ENCODE assay signal across 8 mouse cellular contexts in the genomic region with DNA sequence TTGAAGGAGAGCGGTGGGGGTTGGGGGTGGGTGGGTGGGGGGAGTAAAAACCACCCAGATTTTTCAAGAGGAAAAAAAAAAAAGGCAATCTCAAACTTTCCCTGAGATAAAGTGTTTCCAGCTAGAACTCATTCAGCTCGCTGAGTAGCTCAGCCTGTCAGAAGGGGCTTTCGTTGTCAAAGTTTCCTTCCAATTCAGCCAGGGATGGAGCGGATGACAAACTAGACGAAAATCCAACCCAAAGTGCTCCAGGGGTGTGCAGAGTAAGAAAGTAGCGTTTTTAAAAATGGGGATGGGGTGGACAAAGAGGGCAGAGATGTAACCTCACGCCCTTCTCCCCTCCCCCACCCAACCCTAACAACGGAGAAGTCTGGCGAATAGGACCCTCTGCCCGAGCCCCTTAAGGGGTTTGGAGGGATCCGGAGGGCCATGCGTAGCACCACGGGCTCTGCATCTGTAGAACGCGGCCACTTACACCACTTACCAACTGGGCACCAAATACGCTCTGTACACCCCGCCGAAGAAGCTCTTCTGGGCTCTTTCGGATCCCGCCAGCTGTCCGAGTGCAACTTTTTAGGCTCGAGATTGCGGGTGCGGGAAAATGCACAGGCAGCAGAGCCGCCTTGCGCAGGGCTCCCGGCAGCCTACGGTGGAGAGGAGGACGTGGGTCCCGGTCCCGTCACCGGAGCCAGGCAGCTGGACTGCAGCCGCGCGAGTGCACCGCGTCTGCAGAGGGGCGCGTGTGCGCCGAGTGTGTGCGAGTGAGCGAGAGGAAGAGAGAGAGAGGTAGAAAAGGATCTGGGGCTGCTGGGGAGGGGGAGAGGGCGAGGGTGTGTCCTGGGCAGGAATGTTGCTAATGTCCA.
DNase-seq lines count a peak whose midpoint lies in the region; ATAC-seq and TF ChIP-seq lines count a peak whose summit lies in the region.

No protein-coding gene starts in this region.

- no peaks in the 10 kb centered on the region for H3K9me3 ChIP-seq in erythroblast, embryonic 14.5 days (ENCODE audit: control insufficient read depth, low read length)
- H3K9me3 ChIP-seq in forebrain, embryonic 16.5 days (ENCODE audit: control insufficient read depth, low read length), result no peaks in the 10 kb centered on the region
- no peaks in the 10 kb centered on the region for H3K9me3 ChIP-seq in hindbrain, embryonic 12.5 days (replicated peaks)
- H3K9me3 ChIP-seq in liver, embryonic 14.5 days (ENCODE audit: control insufficient read depth, low read length), result no peaks in the 10 kb centered on the region

- peak; percentile 29 for DNase-seq in WW6 (ENCODE audit: low read depth, low spot score)
- DNase-seq in liver, embryonic 14.5 days (ENCODE audit: low read depth in 3 of 3, low spot score in 3 of 3), result no peak
- peak; percentile 36 for DNase-seq in ovary, postnatal 10 days (ENCODE audit: low spot score)
- no peak for DNase-seq in frontal cortex, postnatal 25 days (ENCODE audit: low spot score in 2 of 2)

- TF ChIP-seq CTCF in liver, embryonic 14.5 days (IDR thresholded peaks at IDR 0.05; ENCODE audit: low read depth), result no peak

- H3K27me3 ChIP-seq in erythroblast, embryonic 14.5 days (ENCODE audit: control insufficient read depth), result peaks cover 16% of the 10 kb centered on the region
- no peaks in the 10 kb centered on the region for H3K27me3 ChIP-seq in forebrain, embryonic 16.5 days (replicated peaks; ENCODE audit: control insufficient read depth, insufficient read depth, low read length)
- H3K27me3 ChIP-seq in hindbrain, embryonic 12.5 days, result no peaks in the 10 kb centered on the region
- H3K27me3 ChIP-seq in liver, embryonic 14.5 days (ENCODE audit: control insufficient read depth, insufficient read depth, low read length), result peaks cover 11% of the 10 kb centered on the region

- H3K27ac ChIP-seq in forebrain, embryonic 16.5 days (ENCODE audit: low read length), result peak overlapping the region; percentile 41
- H3K27ac ChIP-seq in hindbrain, embryonic 12.5 days, result peak overlapping the region; percentile 82
- H3K27ac ChIP-seq in liver, embryonic 14.5 days, result no peak overlapping the region

- H3K4me3 ChIP-seq in erythroblast, embryonic 14.5 days (replicated peaks), result peak overlapping the region; percentile 14
- H3K4me3 ChIP-seq in forebrain, embryonic 16.5 days (replicated peaks; ENCODE audit: low read length), result peak overlapping the region; percentile 66
- peak overlapping the region; percentile 69 for H3K4me3 ChIP-seq in hindbrain, embryonic 12.5 days
- peak overlapping the region; percentile 20 to 30 for H3K4me3 ChIP-seq in liver, embryonic 14.5 days (ENCODE audit: insufficient read depth in 1 of 2, low read depth in 2 of 2, low read length in 2 of 2)

- no peak for TF ChIP-seq EP300 in liver, embryonic 14.5 days (IDR thresholded peaks at IDR 0.05; ENCODE audit: low read depth)

- H3K4me2 ChIP-seq in forebrain, embryonic 16.5 days (ENCODE audit: low read length), result peak overlapping the region; percentile 98
- H3K4me2 ChIP-seq in hindbrain, embryonic 12.5 days (replicated peaks), result peak overlapping the region; percentile 79
- peak overlapping the region; percentile 60 for H3K4me2 ChIP-seq in liver, embryonic 14.5 days (ENCODE audit: low read depth)

- H3K9ac ChIP-seq in forebrain, embryonic 16.5 days (replicated peaks; ENCODE audit: low read depth, low read length), result peak overlapping the region; percentile 66
- H3K9ac ChIP-seq in hindbrain, embryonic 12.5 days, result peak overlapping the region; percentile 76
- H3K9ac ChIP-seq in liver, embryonic 14.5 days (replicated peaks), result no peak overlapping the region

- no peaks in the 10 kb centered on the region for H3K36me3 ChIP-seq in erythroblast, embryonic 14.5 days (ENCODE audit: control insufficient read depth)
- H3K36me3 ChIP-seq in forebrain, embryonic 16.5 days (ENCODE audit: control insufficient read depth, insufficient read depth), result no peaks in the 10 kb centered on the region
- H3K36me3 ChIP-seq in hindbrain, embryonic 12.5 days, result peaks cover 3% of the 10 kb centered on the region; the same call in 1 of the 2 replicates
- H3K36me3 ChIP-seq in liver, embryonic 14.5 days (replicated peaks; ENCODE audit: control insufficient read depth, insufficient read depth, low read depth), result no peaks in the 10 kb centered on the region

- 1% methylated on average over 44 of the region's 44 CpGs for WGBS in forebrain, embryonic 16.5 days
- WGBS in hindbrain, embryonic 12.5 days, result 1% methylated on average over 43 of the region's 44 CpGs
- 3% methylated on average over 43 of the region's 44 CpGs for WGBS in liver, embryonic 14.5 days (ENCODE audit: insufficient replicate concordance)

- H3K4me1 ChIP-seq in erythroblast, embryonic 14.5 days (ENCODE audit: control insufficient read depth), result no peaks in the 10 kb centered on the region
- peaks cover 23% of the 10 kb centered on the region for H3K4me1 ChIP-seq in forebrain, embryonic 16.5 days (replicated peaks; ENCODE audit: control insufficient read depth, insufficient read depth, low read length)
- H3K4me1 ChIP-seq in hindbrain, embryonic 12.5 days, result peaks cover 24% of the 10 kb centered on the region
- no peaks in the 10 kb centered on the region for H3K4me1 ChIP-seq in liver, embryonic 14.5 days (replicated peaks; ENCODE audit: control insufficient read depth in 2 of 2, insufficient read depth in 2 of 2, low read length in 1 of 2)

- ATAC-seq in erythroblast, adult 5-6 weeks (replicated peaks; ENCODE audit: low FRiP score, poor library complexity, severe bottlenecking), result no peak
- ATAC-seq in forebrain, embryonic 16.5 days, result peak; percentile 85
- ATAC-seq in hindbrain, embryonic 12.5 days (ENCODE audit: low FRiP score), result peak; percentile 91
- ATAC-seq in liver, embryonic 14.5 days (ENCODE audit: insufficient read depth), result no peak

Comparison
In these comparisons a context has a peak if more than half of its experiments do, and no peak if none do; other contexts are left out.
1. H3K4me3 ChIP-seq: peak in every context shown above with its lines; median percentile 69 in hindbrain, embryonic 12.5 days; 66 in forebrain, embryonic 16.5 days; 25 in liver, embryonic 14.5 days; 14 in erythroblast, embryonic 14.5 days.
2. ATAC-seq: peak in forebrain, embryonic 16.5 days (single experiment) and hindbrain, embryonic 12.5 days (single experiment); none in erythroblast, adult 5-6 weeks (single experiment) and liver, embryonic 14.5 days (single experiment).
3. DNase-seq: peak in WW6 (single experiment) and ovary, postnatal 10 days (single experiment); none in liver, embryonic 14.5 days (0 of 3) and frontal cortex, postnatal 25 days (0 of 2).
4. Peak in every context shown above with its lines, with median percentiles within 50 percentile points of each other: H3K4me2 ChIP-seq.